Mouse (Mus musculus) stomach, postnatal 0 days (tissue): ENCODE data around the gene Ppfibp2. TPM values are rescaled to one million over a fixed set of nuclear protein-coding genes. Genes with fewer than 3 reads are reported as not detected.

Experiments
- ATAC-seq: fragments of 200-750 bp; cut with Nextera tagmentation; 2 replicates; pipeline ENCODE4 v1.8.0; 2017; ENCODE audit not compliant: low FRiP score, low TSS enrichment
- DNase-seq: peaks from one replicate; pipeline ENCODE4 v3.0.0-alpha.2; 2016; ENCODE audit warnings: low spot score
- H3K27ac ChIP-seq: fragments of 300-500 bp; sonication (generic); replicated peaks from 2 replicates; pipeline ENCODE4 v1.5.1; 2014; ENCODE audit warnings: mild to moderate bottlenecking, control low read depth
- H3K27me3 ChIP-seq: fragments of 300-500 bp; sonication (generic); 2 replicates; pipeline ENCODE4 v1.6.1; 2014; ENCODE audit warnings: low read length; ENCODE audit not compliant: control insufficient read depth, insufficient read depth
- H3K36me3 ChIP-seq: fragments of 300-500 bp; sonication (generic); 2 replicates; pipeline ENCODE4 v1.6.1; 2014; ENCODE audit warnings: low read length, mixed read lengths; ENCODE audit not compliant: control insufficient read depth, insufficient read depth
- H3K4me1 ChIP-seq: fragments of 300-500 bp; sonication (generic); replicated peaks from 2 replicates; pipeline ENCODE4 v1.6.1; 2014; ENCODE audit warnings: antibody characterized with exemption; ENCODE audit not compliant: control insufficient read depth, insufficient read depth
- H3K4me2 ChIP-seq: fragments of 300-500 bp; sonication (generic); replicated peaks from 2 replicates; pipeline ENCODE4 v1.6.1; 2014; ENCODE audit warnings: low read depth, mild to moderate bottlenecking, control low read depth, moderate library complexity
- H3K4me3 ChIP-seq: fragments of 300-500 bp; sonication (generic); 2 replicates; pipeline ENCODE4 v1.5.1; 2014; ENCODE audit warnings: low read depth, low read length, control low read depth
- H3K9ac ChIP-seq: fragments of 300-500 bp; sonication (generic); 2 replicates; pipeline ENCODE4 v1.6.1; 2014; ENCODE audit warnings: mild to moderate bottlenecking, low read length, control low read depth, mixed read lengths
- H3K9me3 ChIP-seq: fragments of 300-500 bp; sonication (generic); 2 replicates; pipeline ENCODE4 v1.6.1; 2016; ENCODE audit warnings: low read length; ENCODE audit not compliant: control insufficient read depth
- CTCF ChIP-seq: IDR thresholded peaks from 2 replicates; pipeline ENCODE4 v1.5.1; 2016; ENCODE audit warnings: antibody characterized with exemption, low read depth, mild to moderate bottlenecking, moderate library complexity
- EP300 ChIP-seq: optimal IDR thresholded peaks from 2 replicates; pipeline ENCODE3; 2016; ENCODE audit warnings: antibody characterized with exemption
- WGBS: fragments of 180-500 bp; shearing (Covaris S2); extraction: QIAGEN DNeasy Blood & Tissue Kit; methylation state at CpG from one replicate; pipeline ENCODE4 v1.1.7; 2014; 5-methylcytosine and 5-hydroxymethylcytosine counted together
- polyA plus RNA-seq: library from polyadenylated mRNA; unstranded; fragments of >200 nt; fragmentation: Nextera tagmentation; extraction: Ambion mirVana; gene quantifications from 2 replicates; pipeline ENCODE4 v1.2.1, GENCODE M21; 2015

The Ppfibp2 gene
- polyA plus RNA-seq, 1 experiment from 2014 or later: 17.8 TPM

DNA sequence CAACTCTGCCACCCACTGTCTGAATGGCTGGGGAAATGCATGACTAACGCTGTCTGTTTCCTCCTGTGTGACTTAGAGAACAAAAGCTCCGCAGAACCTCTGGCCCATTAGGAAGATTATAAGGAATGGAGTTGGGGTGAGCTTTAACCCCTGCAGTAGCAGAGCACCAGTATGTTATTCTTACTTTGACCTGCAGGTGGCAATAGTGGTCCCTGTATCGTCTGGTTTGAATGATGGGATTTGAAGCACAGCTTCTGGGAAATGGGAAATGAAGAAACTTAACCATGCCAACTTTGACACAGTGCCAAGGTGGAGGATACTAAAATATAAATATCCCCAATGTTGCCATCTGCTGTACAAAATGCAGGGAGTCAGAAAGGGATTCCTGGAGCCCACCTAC lies 154.3 kb downstream of the Ppfibp2 start:
- Histone ChIP-seq H3K27ac (no peak overlapping the region), H3K36me3 (peaks cover 9% of the 10 kb centered on the region), H3K9ac (no peak overlapping the region), H3K9me3 (no peaks in the 10 kb centered on the region), H3K4me3 (no peak overlapping the region), H3K4me2 (no peak overlapping the region), H3K27me3 (no peaks in the 10 kb centered on the region), H3K4me1 (no peaks in the 10 kb centered on the region)
- TF ChIP-seq CTCF: peak; percentile 84
- no peak for TF ChIP-seq EP300
- DNase-seq (peak; percentile 47), ATAC-seq (peak; percentile 43; the same call in 1 of the 2 replicates)
- 5% methylated on average over 3 of the region's 3 CpGs for WGBS

- no peak overlapping the region for H3K9ac ChIP-seq
- H3K4me2 ChIP-seq: no peak overlapping the region
- no peaks in the 10 kb centered on the region for H3K9me3 ChIP-seq
- DNase-seq: peak; percentile 11
- H3K27ac ChIP-seq: no peak overlapping the region
- no peak for ATAC-seq
- WGBS: 69% methylated on average over 4 of the region's 4 CpGs
- no peaks in the 10 kb centered on the region for H3K27me3 ChIP-seq
- no peaks in the 10 kb centered on the region for H3K4me1 ChIP-seq
- H3K4me3 ChIP-seq: no peak overlapping the region
- H3K36me3 ChIP-seq: peaks cover 6% of the 10 kb centered on the region; the same call in 1 of the 2 replicates
- TF ChIP-seq CTCF (no peak), EP300 (no peak)
These were observed 154.7 kb downstream of the Ppfibp2 start for GRCm38 (mm10) chr7:107749721-107750120.

DNA sequence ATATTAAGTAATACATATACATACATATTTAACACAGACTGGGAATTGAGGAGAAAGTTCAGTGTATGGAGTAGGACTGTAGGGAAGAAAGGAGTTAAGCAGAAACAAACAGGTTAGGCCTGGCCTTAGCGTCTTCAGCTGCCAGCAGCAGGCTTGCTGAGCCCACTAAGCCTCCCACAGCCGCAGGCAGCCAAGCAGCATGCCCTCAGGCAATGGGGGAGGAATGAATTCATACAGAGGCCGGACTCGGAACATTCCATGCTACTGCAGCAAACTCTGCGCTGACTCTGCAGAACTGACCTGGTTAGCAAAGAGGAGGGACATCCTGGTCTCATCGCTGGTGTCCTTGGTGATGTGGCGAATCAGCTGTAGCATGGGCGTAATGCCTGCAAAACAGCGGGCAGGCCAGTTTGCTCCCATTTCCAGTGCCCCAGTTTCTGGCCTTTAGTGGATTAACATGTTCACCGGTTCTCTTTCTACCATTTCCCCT lies 157.1 kb downstream of the Ppfibp2 start:
- Histone ChIP-seq H3K9me3 (no peaks in the 10 kb centered on the region), H3K4me3 (no peak overlapping the region), H3K36me3 (no peaks in the 10 kb centered on the region), H3K9ac (no peak overlapping the region), H3K27me3 (no peaks in the 10 kb centered on the region), H3K27ac (no peak overlapping the region), H3K4me2 (no peak overlapping the region), H3K4me1 (no peaks in the 10 kb centered on the region)
- TF ChIP-seq CTCF (no peak), EP300 (no peak)
- ATAC-seq: no peak
- WGBS: 70% methylated on average over 10 of the region's 10 CpGs
- DNase-seq: no peak

- peak; percentile 11 for DNase-seq
These were observed 160.9 kb downstream of the Ppfibp2 start for GRCm38 (mm10) chr7:107755905-107756304.

GRCm38 (mm10) chr7:107756748-107757147 lies 161.7 kb downstream of the Ppfibp2 start:
- H3K36me3 ChIP-seq: no peaks in the 10 kb centered on the region
- no peaks in the 10 kb centered on the region for H3K4me1 ChIP-seq
- peak; percentile 3 for DNase-seq
- H3K27ac ChIP-seq: no peak overlapping the region
- no peak for ATAC-seq
- no peaks in the 10 kb centered on the region for H3K9me3 ChIP-seq
- H3K4me2 ChIP-seq: no peak overlapping the region
- TF ChIP-seq EP300: no peak
- H3K4me3 ChIP-seq: no peak overlapping the region
- H3K9ac ChIP-seq: no peak overlapping the region
- H3K27me3 ChIP-seq: no peaks in the 10 kb centered on the region
- 84% methylated on average over 2 of the region's 2 CpGs for WGBS

More at GRCm38 (mm10) chr7:107755905-107756304, 160.9 kb downstream of the Ppfibp2 start:
- Histone ChIP-seq H3K9ac (no peak overlapping the region), H3K4me3 (no peak overlapping the region), H3K9me3 (no peaks in the 10 kb centered on the region), H3K4me2 (no peak overlapping the region), H3K27ac (no peak overlapping the region), H3K36me3 (no peaks in the 10 kb centered on the region), H3K27me3 (no peaks in the 10 kb centered on the region), H3K4me1 (no peaks in the 10 kb centered on the region)
- ATAC-seq: no peak
- 64% methylated on average over 3 of the region's 3 CpGs for WGBS
- no peak for TF ChIP-seq EP300
- TF ChIP-seq CTCF: no peak

DNA sequence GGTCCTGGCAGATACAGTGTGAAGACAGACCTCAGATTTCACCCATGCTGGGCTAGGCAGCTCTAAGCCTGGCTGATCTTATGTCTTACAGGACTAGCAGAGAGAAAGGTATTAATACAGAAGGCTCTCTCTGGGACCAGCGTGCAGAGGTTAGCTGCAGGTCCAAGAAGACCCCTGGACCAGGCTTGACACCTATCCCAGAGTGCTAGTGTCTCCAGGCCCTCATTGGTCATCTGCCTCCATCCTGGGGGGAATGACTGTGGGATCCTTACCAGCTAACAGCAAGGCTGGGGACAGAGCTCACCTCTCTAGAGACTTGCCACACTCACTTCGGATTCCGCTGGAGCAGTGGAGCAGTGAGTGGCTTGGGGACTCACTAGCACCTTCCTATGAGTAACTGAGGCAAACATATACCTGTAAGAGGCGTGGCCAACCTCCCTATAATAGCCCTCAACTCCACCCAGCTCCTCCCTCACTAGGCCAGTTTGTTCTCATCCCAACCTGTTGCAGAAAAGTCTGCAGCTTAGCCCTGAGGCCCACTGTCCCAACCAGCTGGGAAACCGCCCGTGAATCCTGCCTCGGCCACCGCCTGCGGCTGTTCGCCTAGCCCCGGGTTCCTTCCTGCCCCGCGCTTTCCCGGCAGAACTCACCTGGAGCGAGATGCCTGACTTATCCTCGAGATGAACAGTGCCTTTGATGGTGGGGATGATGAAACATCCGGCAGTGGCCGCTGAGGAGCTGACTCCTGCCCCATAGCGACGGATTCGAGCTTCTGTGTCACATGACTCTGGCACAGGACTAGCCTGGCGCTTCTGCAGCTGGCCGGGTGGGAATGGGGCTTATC lies 162.5 kb downstream of the Ppfibp2 start, which contains the start of gene Cyb5r2:
TSS of gene Cyb5r2 (minus strand) at position 725 of the 844 bp plus-strand sequence.
- 0 out of 2 replicates have a peak within 1 kb of the TSS, but pooled peaks have one; percentile 41 for H3K9ac ChIP-seq
- ATAC-seq: peak; percentile 54
- H3K4me1 ChIP-seq: no peaks in the 10 kb centered on the region
- H3K4me3 ChIP-seq: 0 out of 2 replicates have a peak within 1 kb of the TSS, but pooled peaks have one; percentile 8
- 12% methylated on average over 23 of the region's 23 CpGs for WGBS
- H3K4me2 ChIP-seq: peak within 1 kb of the TSS; percentile 39
- H3K9me3 ChIP-seq: no peaks in the 10 kb centered on the region
- no peaks in the 10 kb centered on the region for H3K36me3 ChIP-seq
- TF ChIP-seq CTCF (peak; percentile 39), EP300 (no peak)
- DNase-seq: no peak
- H3K27me3 ChIP-seq: no peaks in the 10 kb centered on the region
- H3K27ac ChIP-seq: no peak within 1 kb of the TSS
